In genomic region chr10:89327004-89327511, GRCm38 (mm10) we compare ENCODE assay signal across 8 mouse cellular contexts. TPM values are rescaled to one million over a fixed set of nuclear protein-coding genes. Genes with fewer than 3 reads are reported as not detected.
DNase-seq lines count a peak whose midpoint lies in the region; ATAC-seq and TF ChIP-seq lines count a peak whose summit lies in the region.

No protein-coding gene starts in this region.

- no peak overlapping the region for H3K4me2 ChIP-seq in kidney, embryonic 15.5 days
- H3K4me2 ChIP-seq in limb, embryonic 14.5 days (replicated peaks; ENCODE audit: low read depth, low read length, severe bottlenecking): no peak overlapping the region
- H3K4me2 ChIP-seq in stomach, postnatal 0 days (replicated peaks; ENCODE audit: low read depth): no peak overlapping the region

- intact Hi-C loops in gastrocnemius, postnatal 14 days (cut with DNase I; ENCODE audit: low total_unique reads): loop anchor here (5.0 kb wide), 2 partner anchors 55 to 305 kb away; no protein-coding TSS in a partner anchor

- H3K9me3 ChIP-seq in kidney, embryonic 15.5 days (replicated peaks): no peaks in the 10 kb centered on the region
- H3K9me3 ChIP-seq in limb, embryonic 14.5 days (ENCODE audit: control insufficient read depth, low read length): no peaks in the 10 kb centered on the region
- H3K9me3 ChIP-seq in stomach, postnatal 0 days (ENCODE audit: control insufficient read depth, low read length): no peaks in the 10 kb centered on the region

- no peak for TF ChIP-seq EP300 in stomach, postnatal 0 days (optimal IDR thresholded peaks at IDR 0.05)

- no peaks in the 10 kb centered on the region for H3K27me3 ChIP-seq in kidney, embryonic 15.5 days
- H3K27me3 ChIP-seq in limb, embryonic 14.5 days (ENCODE audit: control insufficient read depth, insufficient read depth, low read length): no peaks in the 10 kb centered on the region
- H3K27me3 ChIP-seq in stomach, postnatal 0 days (ENCODE audit: control insufficient read depth, insufficient read depth, low read length): no peaks in the 10 kb centered on the region

- ATAC-seq in kidney, embryonic 15.5 days (replicated peaks; ENCODE audit: low FRiP score): 0 out of 2 replicates have a peak, but pooled peaks have one; percentile 18
- ATAC-seq in limb, embryonic 14.5 days (ENCODE audit: low FRiP score, low read depth): no peak; the same call in 1 of the 2 replicates
- ATAC-seq in stomach, postnatal 0 days (ENCODE audit: low FRiP score, low TSS enrichment): peak; percentile 32

- H3K9ac ChIP-seq in kidney, embryonic 15.5 days: no peak overlapping the region
- H3K9ac ChIP-seq in limb, embryonic 14.5 days (ENCODE audit: low read depth, low read length, severe bottlenecking): no peak overlapping the region
- H3K9ac ChIP-seq in stomach, postnatal 0 days (ENCODE audit: low read length): no peak overlapping the region

- WGBS in kidney, embryonic 15.5 days: 34% methylated on average over 15 of the region's 15 CpGs
- 34% methylated on average over 15 of the region's 15 CpGs for WGBS in limb, embryonic 14.5 days
- 28% methylated on average over 15 of the region's 15 CpGs for WGBS in stomach, postnatal 0 days

- peak; percentile 91 for TF ChIP-seq CTCF in stomach, postnatal 0 days (IDR thresholded peaks at IDR 0.05; ENCODE audit: low read depth)

- no peaks in the 10 kb centered on the region for H3K4me1 ChIP-seq in kidney, embryonic 15.5 days
- no peaks in the 10 kb centered on the region for H3K4me1 ChIP-seq in limb, embryonic 14.5 days (ENCODE audit: control insufficient read depth, insufficient read depth, low read length)
- H3K4me1 ChIP-seq in stomach, postnatal 0 days (replicated peaks; ENCODE audit: control insufficient read depth, insufficient read depth): no peaks in the 10 kb centered on the region

- peak; percentile 81 for DNase-seq in 3T3-L1 (ENCODE audit: low read depth, low spot score)
- peak; percentile 68 for DNase-seq in adrenal gland, adult 2 months
- peak; percentile 70 for DNase-seq in embryo, embryonic 10 days (ENCODE audit: low spot score)
- DNase-seq in gastrocnemius, postnatal 14 days: peak; percentile 56
- DNase-seq in limb, embryonic 14.5 days (ENCODE audit: low spot score): peak; percentile 69
- peak; percentile 73 for DNase-seq in neural tube, embryonic 10.5 days (ENCODE audit: extremely low spot score, low spot score)
- DNase-seq in stomach, postnatal 0 days (ENCODE audit: low spot score): peak; percentile 77

- no peak for TF ChIP-seq POLR2A in limb, embryonic 14.5 days (IDR thresholded peaks at IDR 0.05; ENCODE audit: borderline replicate concordance, extremely low read depth, insufficient read depth, insufficient read length)

- no peaks in the 10 kb centered on the region for H3K36me3 ChIP-seq in kidney, embryonic 15.5 days
- H3K36me3 ChIP-seq in limb, embryonic 14.5 days (ENCODE audit: control insufficient read depth, insufficient read depth, low read length): no peaks in the 10 kb centered on the region
- no peaks in the 10 kb centered on the region for H3K36me3 ChIP-seq in stomach, postnatal 0 days (ENCODE audit: control insufficient read depth, insufficient read depth, low read length)

- H3K4me3 ChIP-seq in kidney, embryonic 15.5 days (replicated peaks): no peak overlapping the region
- no peak overlapping the region for H3K4me3 ChIP-seq in limb, embryonic 14.5 days (replicated peaks; ENCODE audit: low read length)
- H3K4me3 ChIP-seq in stomach, postnatal 0 days (ENCODE audit: low read depth, low read length): no peak overlapping the region

- no peak overlapping the region for H3K27ac ChIP-seq in kidney, embryonic 15.5 days
- no peak overlapping the region for H3K27ac ChIP-seq in limb, embryonic 14.5 days (replicated peaks; ENCODE audit: low read depth, low read length)
- H3K27ac ChIP-seq in stomach, postnatal 0 days (replicated peaks): no peak overlapping the region

RNA-seq across cellular contexts. Expression of gene Ano4, which starts 17.5 kb away (rescaled TPM):
- total RNA-seq in adrenal gland, adult 2 months (2021): under 1 TPM; 0.17 to 0.41 TPM
- polyA plus RNA-seq in adrenal gland, adult 2 months (2012; rRNA removed): 0.07 TPM in 1 of 2 replicates, not detected in the other
- 1 to 10 TPM in 1 of 2 experiments, under 1 TPM in 1; 0.70 to 1.0 TPM for total RNA-seq in gastrocnemius, postnatal 14 days (2021)
- polyA plus RNA-seq in kidney, embryonic 15.5 days (2015; fragmentation: Nextera tagmentation; extraction: Ambion mirVana): 4.9 and 5.4 TPM in 2 replicates
- polyA plus RNA-seq in limb, embryonic 14.5 days (2012; rRNA removed): 0.50 and 0.79 TPM in 2 replicates
- polyA plus RNA-seq in limb, embryonic 14.5 days (2014; fragmentation: Nextera tagmentation; extraction: Ambion mirVana): 0.76 and 1.0 TPM in 2 replicates
- 0.35 and 0.40 TPM in 2 replicates for polyA plus RNA-seq in stomach, postnatal 0 days (2015; fragmentation: Nextera tagmentation; extraction: Ambion mirVana)
